Mouse (Mus musculus) urinary bladder, postnatal 4 days (tissue): ENCODE data around the gene Aptx.

Experiments used
- DNase-seq, 2 experiments: peaks; one replicate each; pipeline ENCODE4 v3.0.0; 2021 to 2022; ENCODE audit warnings: low spot score in 2 of 2

Aptx gene

GRCm38 (mm10) chr4:40702797-40703709 lies at the start of gene Aptx:
Gene Aptx, minus strand, starts transcription at chr4:40703194.
- peak; percentile 93 to 96 for DNase-seq

- DNase-seq: no peak
Observed at GRCm38 (mm10) chr4:40735351-40735750, 32.4 kb upstream of the Aptx start.

GRCm38 (mm10) chr4:40731262-40731661 lies 28.3 kb upstream of the Aptx start:
- no peak for DNase-seq

- DNase-seq: no peak
Observed at GRCm38 (mm10) chr4:40727247-40727646, 24.3 kb upstream of the Aptx start.

- no peak for DNase-seq
Observed at GRCm38 (mm10) chr4:40725554-40725953, 22.6 kb upstream of the Aptx start.

GRCm38 (mm10) chr4:40725141-40725540 lies 22.1 kb upstream of the Aptx start:
- DNase-seq: no peak

- peak; percentile 73 to 77 for DNase-seq
Observed at GRCm38 (mm10) chr4:40722687-40723460, 19.9 kb upstream of the Aptx start.

- peak; percentile 97 to 99 for DNase-seq
Observed at GRCm38 (mm10) chr4:40722011-40722666, 19.1 kb upstream of the Aptx start, which contains the start of gene Dnaja1. Gene Dnaja1, plus strand, starts transcription at chr4:40722150.

GRCm38 (mm10) chr4:40720910-40721309 lies 17.9 kb upstream of the Aptx start:
- no peak for DNase-seq

- no peak for DNase-seq
Observed at GRCm38 (mm10) chr4:40717141-40717540, 14.1 kb upstream of the Aptx start.

- no peak for DNase-seq
Observed at GRCm38 (mm10) chr4:40703710-40704275, 799 bp upstream of the Aptx start.

- no peak for DNase-seq
Observed at GRCm38 (mm10) chr4:40701796-40702195, 1.2 kb downstream of the Aptx start.

GRCm38 (mm10) chr4:40700216-40700615 lies 2.8 kb downstream of the Aptx start:
- no peak for DNase-seq

- no peak for DNase-seq
Observed at GRCm38 (mm10) chr4:40697059-40697458, 5.9 kb downstream of the Aptx start.

- no peak for DNase-seq
Observed at GRCm38 (mm10) chr4:40691100-40691499, 11.9 kb downstream of the Aptx start.

- DNase-seq: no peak
Observed at GRCm38 (mm10) chr4:40683306-40683705, 19.7 kb downstream of the Aptx start.

- no peak for DNase-seq
Observed at GRCm38 (mm10) chr4:40682359-40682758, 20.6 kb downstream of the Aptx start.

- no peak for DNase-seq
Observed at GRCm38 (mm10) chr4:40681908-40682307, 21.1 kb downstream of the Aptx start.

GRCm38 (mm10) chr4:40680250-40680860 lies 22.6 kb downstream of the Aptx start:
- DNase-seq: no peak

GRCm38 (mm10) chr4:40677132-40677531 lies 25.9 kb downstream of the Aptx start:
- no peak for DNase-seq

- no peak for DNase-seq
Observed at GRCm38 (mm10) chr4:40676338-40676737, 26.7 kb downstream of the Aptx start.
